Mouse (Mus musculus): Measurements from ENCODE around the gene Sfmbt2. TPM values are rescaled to one million over a fixed set of nuclear protein-coding genes. Genes with fewer than 3 reads are reported as not detected.
"Not testable (repeated sequence)": the region's sequence is repeated elsewhere in the genome, so short reads cannot be mapped to it uniquely, and the experiment has no call there.

The Sfmbt2 gene
- total and polyA plus RNA-seq, 3 experiments: 25.0 to 79.8 (median 26.8) TPM

GRCm38 (mm10) chr2:10340022-10340421, 30.3 kb upstream of the Sfmbt2 start:
- no peaks in the 10 kb centered on the region for H3K4me1 ChIP-seq (ENCODE audit: insufficient read depth, low read depth, low read length)
- no peak for DNase-seq (ENCODE audit: low spot score)
- H3K9me3 ChIP-seq (replicated peaks): no peaks in the 10 kb centered on the region
- 0 out of 2 replicates have a peak, but pooled peaks cover 3% of the 10 kb centered on the region for H3K27me3 ChIP-seq (ENCODE audit: insufficient read depth, low read length)
- no peaks in the 10 kb centered on the region for H3K36me3 ChIP-seq (replicated peaks)
- TF ChIP-seq CTCF (IDR thresholded peaks at IDR 0.05; ENCODE audit: low read depth, low read length) (no peak), GATA1 (IDR thresholded peaks at IDR 0.05; ENCODE audit: borderline replicate concordance, low read length) (no peak), GATA2 (IDR thresholded peaks at IDR 0.05; ENCODE audit: borderline replicate concordance, low read depth, low read length) (no peak), POLR2AphosphoS5 (IDR thresholded peaks at IDR 0.05; ENCODE audit: insufficient replicate concordance, low read depth, low read length) (no peak), TAL1 (conservative IDR thresholded peaks at IDR 0.05; ENCODE audit: low read depth, low read length) (no peak)
- H3K4me3 ChIP-seq (ENCODE audit: low read depth, low read length): no peak overlapping the region
- no peak for ATAC-seq (ENCODE audit: extremely low read depth, insufficient number of reproducible peaks, low FRiP score, poor library complexity, severe bottlenecking)

GRCm38 (mm10) chr2:10343523-10343922, 26.8 kb upstream of the Sfmbt2 start:
- Histone ChIP-seq H3K36me3 (replicated peaks) (no peaks in the 10 kb centered on the region), H3K4me3 (ENCODE audit: low read depth, low read length) (no peak overlapping the region), H3K27me3 (ENCODE audit: insufficient read depth, low read length) (peaks cover 12% of the 10 kb centered on the region; the same call in 1 of the 2 replicates), H3K4me1 (ENCODE audit: insufficient read depth, low read depth, low read length) (no peaks in the 10 kb centered on the region), H3K9me3 (replicated peaks) (no peaks in the 10 kb centered on the region)
- DNase-seq (ENCODE audit: low spot score) (no peak), ATAC-seq (ENCODE audit: extremely low read depth, insufficient number of reproducible peaks, low FRiP score, poor library complexity, severe bottlenecking) (no peak)
- TF ChIP-seq CTCF (IDR thresholded peaks at IDR 0.05; ENCODE audit: low read depth, low read length) (no peak), GATA1 (IDR thresholded peaks at IDR 0.05; ENCODE audit: borderline replicate concordance, low read length) (no peak), POLR2AphosphoS5 (IDR thresholded peaks at IDR 0.05; ENCODE audit: insufficient replicate concordance, low read depth, low read length) (no peak), TAL1 (conservative IDR thresholded peaks at IDR 0.05; ENCODE audit: low read depth, low read length) (no peak), GATA2 (IDR thresholded peaks at IDR 0.05; ENCODE audit: borderline replicate concordance, low read depth, low read length) (no peak)

- DNase-seq (ENCODE audit: low spot score); ATAC-seq (ENCODE audit: extremely low read depth, insufficient number of reproducible peaks, low FRiP score, poor library complexity, severe bottlenecking): not testable (repeated sequence)
Observed at GRCm38 (mm10) chr2:10344073-10344472, 26.2 kb upstream of the Sfmbt2 start.

GRCm38 (mm10) chr2:10347193-10347592, 23.1 kb upstream of the Sfmbt2 start:
- DNase-seq (ENCODE audit: low spot score) (no peak), ATAC-seq (ENCODE audit: extremely low read depth, insufficient number of reproducible peaks, low FRiP score, poor library complexity, severe bottlenecking) (no peak)
- H3K9me3 ChIP-seq (replicated peaks): no peaks in the 10 kb centered on the region
- H3K36me3 ChIP-seq (replicated peaks): no peaks in the 10 kb centered on the region
- peaks cover 10% of the 10 kb centered on the region; the same call in 1 of the 2 replicates for H3K27me3 ChIP-seq (ENCODE audit: insufficient read depth, low read length)
- H3K4me3 ChIP-seq (ENCODE audit: low read depth, low read length): no peak overlapping the region
- TF ChIP-seq TAL1 (conservative IDR thresholded peaks at IDR 0.05; ENCODE audit: low read depth, low read length): no peak
- TF ChIP-seq POLR2AphosphoS5 (IDR thresholded peaks at IDR 0.05; ENCODE audit: insufficient replicate concordance, low read depth, low read length): no peak
- TF ChIP-seq GATA2 (IDR thresholded peaks at IDR 0.05; ENCODE audit: borderline replicate concordance, low read depth, low read length): no peak
- no peak for TF ChIP-seq GATA1 (IDR thresholded peaks at IDR 0.05; ENCODE audit: borderline replicate concordance, low read length)
- TF ChIP-seq CTCF (IDR thresholded peaks at IDR 0.05; ENCODE audit: low read depth, low read length): no peak
- no peaks in the 10 kb centered on the region; the same call in 1 of the 2 replicates for H3K4me1 ChIP-seq (ENCODE audit: insufficient read depth, low read depth, low read length)

More at GRCm38 (mm10) chr2:10344073-10344472, 26.2 kb upstream of the Sfmbt2 start:
- not testable (repeated sequence) for H3K4me1 ChIP-seq (ENCODE audit: insufficient read depth, low read depth, low read length); H3K9me3 ChIP-seq (replicated peaks); H3K36me3 ChIP-seq (replicated peaks); H3K4me3 ChIP-seq (ENCODE audit: low read depth, low read length)
- peaks cover 12% of the 10 kb centered on the region; the same call in 1 of the 2 replicates for H3K27me3 ChIP-seq (ENCODE audit: insufficient read depth, low read length)

- no peak for TF ChIP-seq TAL1 (conservative IDR thresholded peaks at IDR 0.05; ENCODE audit: low read depth, low read length)
- TF ChIP-seq POLR2AphosphoS5 (IDR thresholded peaks at IDR 0.05; ENCODE audit: insufficient replicate concordance, low read depth, low read length): no peak
- TF ChIP-seq GATA1 (IDR thresholded peaks at IDR 0.05; ENCODE audit: borderline replicate concordance, low read length): no peak
- TF ChIP-seq GATA2 (IDR thresholded peaks at IDR 0.05; ENCODE audit: borderline replicate concordance, low read depth, low read length): no peak
- TF ChIP-seq CTCF (IDR thresholded peaks at IDR 0.05; ENCODE audit: low read depth, low read length): no peak
- Histone ChIP-seq H3K9me3 (replicated peaks) (no peaks in the 10 kb centered on the region), H3K4me1 (ENCODE audit: insufficient read depth, low read depth, low read length) (no peaks in the 10 kb centered on the region; the same call in 1 of the 2 replicates), H3K36me3 (replicated peaks) (no peaks in the 10 kb centered on the region), H3K27me3 (ENCODE audit: insufficient read depth, low read length) (peaks cover 10% of the 10 kb centered on the region; the same call in 1 of the 2 replicates), H3K4me3 (ENCODE audit: low read depth, low read length) (no peak overlapping the region)
- no peak for DNase-seq (ENCODE audit: low spot score)
- no peak for ATAC-seq (ENCODE audit: extremely low read depth, insufficient number of reproducible peaks, low FRiP score, poor library complexity, severe bottlenecking)
Observed at GRCm38 (mm10) chr2:10348036-10348435, 22.3 kb upstream of the Sfmbt2 start.

- Histone ChIP-seq H3K4me3 (ENCODE audit: low read depth, low read length) (no peak overlapping the region), H3K27me3 (ENCODE audit: insufficient read depth, low read length) (peaks cover 12% of the 10 kb centered on the region; the same call in 1 of the 2 replicates), H3K4me1 (ENCODE audit: insufficient read depth, low read depth, low read length) (no peaks in the 10 kb centered on the region; the same call in 1 of the 2 replicates), H3K9me3 (replicated peaks) (no peaks in the 10 kb centered on the region), H3K36me3 (replicated peaks) (no peaks in the 10 kb centered on the region)
- no peak for ATAC-seq (ENCODE audit: extremely low read depth, insufficient number of reproducible peaks, low FRiP score, poor library complexity, severe bottlenecking)
- no peak for DNase-seq (ENCODE audit: low spot score)
- no peak for TF ChIP-seq CTCF (IDR thresholded peaks at IDR 0.05; ENCODE audit: low read depth, low read length)
- no peak for TF ChIP-seq POLR2AphosphoS5 (IDR thresholded peaks at IDR 0.05; ENCODE audit: insufficient replicate concordance, low read depth, low read length)
- TF ChIP-seq GATA2 (IDR thresholded peaks at IDR 0.05; ENCODE audit: borderline replicate concordance, low read depth, low read length): no peak
- TF ChIP-seq GATA1 (IDR thresholded peaks at IDR 0.05; ENCODE audit: borderline replicate concordance, low read length): no peak
- TF ChIP-seq TAL1 (conservative IDR thresholded peaks at IDR 0.05; ENCODE audit: low read depth, low read length): no peak
Observed at GRCm38 (mm10) chr2:10350266-10350810, 20.0 kb upstream of the Sfmbt2 start.

All from G1E (cell line).